Mouse (Mus musculus) midbrain, embryonic 11.5 days (tissue): Measurements from ENCODE around the gene Igf2r. TPM values are rescaled to one million over a fixed set of nuclear protein-coding genes. Genes with fewer than 3 reads are reported as not detected.

Source experiments
- ATAC-seq: fragments of 200-750 bp; cut with Nextera tagmentation; 2 replicates; pipeline ENCODE4 v1.8.0; 2017; ENCODE audit warnings: moderate TSS enrichment, moderate library complexity; ENCODE audit not compliant: low FRiP score
- DNase-seq: peaks from one replicate; pipeline ENCODE4 v3.0.0; 2015; ENCODE audit warnings: low spot score; ENCODE audit errors: missing footprints
- H3K27ac ChIP-seq: fragments of 300-500 bp; sonication (generic); 2 replicates; pipeline ENCODE4 v1.5.1; 2014; ENCODE audit warnings: low read depth, low read length
- H3K27me3 ChIP-seq: fragments of 300-500 bp; sonication (generic); 2 replicates; pipeline ENCODE4 v1.6.1; 2014; ENCODE audit warnings: mild to moderate bottlenecking, low read length, moderate library complexity, mixed read lengths; ENCODE audit not compliant: control insufficient read depth, insufficient read depth
- H3K36me3 ChIP-seq: fragments of 300-500 bp; sonication (generic); 2 replicates; pipeline ENCODE4 v1.6.1; 2014; ENCODE audit warnings: mild to moderate bottlenecking, low read length, moderate library complexity, mixed read lengths; ENCODE audit not compliant: control insufficient read depth, insufficient read depth
- H3K4me1 ChIP-seq: fragments of 300-500 bp; sonication (generic); 2 replicates; pipeline ENCODE4 v1.6.1; 2014; ENCODE audit warnings: low read length; ENCODE audit not compliant: control insufficient read depth, insufficient read depth
- H3K4me2 ChIP-seq: fragments of 300-500 bp; sonication (generic); 2 replicates; pipeline ENCODE4 v1.6.1; 2014; ENCODE audit warnings: mild to moderate bottlenecking, moderate library complexity
- H3K4me3 ChIP-seq: fragments of 300-500 bp; sonication (generic); 2 replicates; pipeline ENCODE4 v1.5.1; 2014; ENCODE audit warnings: low read depth, low read length
- H3K9ac ChIP-seq: fragments of 300-500 bp; sonication (generic); 2 replicates; pipeline ENCODE4 v1.6.1; 2014; ENCODE audit warnings: low read length
- H3K9me3 ChIP-seq: fragments of 300-500 bp; sonication (generic); 2 replicates; pipeline ENCODE4 v1.6.1; 2016; ENCODE audit warnings: low read length; ENCODE audit not compliant: control insufficient read depth
- WGBS: fragments of 180-500 bp; shearing (Covaris S2); extraction: QIAGEN DNeasy Blood & Tissue Kit; methylation state at CpG from one replicate; pipeline ENCODE4 v1.1.7; 2014; 5-methylcytosine and 5-hydroxymethylcytosine counted together
- polyA plus RNA-seq: library from polyadenylated mRNA; unstranded; fragments of >200 nt; fragmentation: Nextera tagmentation; extraction: Ambion mirVana; gene quantifications from 2 replicates; pipeline ENCODE4 v1.2.1, GENCODE M21; 2014

Igf2r gene
- polyA plus RNA-seq, 1 experiment from 2014 or later, result 14.9 TPM

GRCm38 (mm10) chr17:12659233-12659632 lies 110.2 kb downstream of the Igf2r start:
- Histone ChIP-seq H3K4me3 (no peak overlapping the region), H3K9me3 (no peaks in the 10 kb centered on the region), H3K4me1 (no peaks in the 10 kb centered on the region), H3K9ac (no peak overlapping the region), H3K27ac (no peak overlapping the region), H3K4me2 (no peak overlapping the region), H3K36me3 (no peaks in the 10 kb centered on the region), H3K27me3 (no peaks in the 10 kb centered on the region)
- DNase-seq (no peak), ATAC-seq (no peak)
- 91% methylated on average over 10 of the region's 10 CpGs for WGBS

DNA sequence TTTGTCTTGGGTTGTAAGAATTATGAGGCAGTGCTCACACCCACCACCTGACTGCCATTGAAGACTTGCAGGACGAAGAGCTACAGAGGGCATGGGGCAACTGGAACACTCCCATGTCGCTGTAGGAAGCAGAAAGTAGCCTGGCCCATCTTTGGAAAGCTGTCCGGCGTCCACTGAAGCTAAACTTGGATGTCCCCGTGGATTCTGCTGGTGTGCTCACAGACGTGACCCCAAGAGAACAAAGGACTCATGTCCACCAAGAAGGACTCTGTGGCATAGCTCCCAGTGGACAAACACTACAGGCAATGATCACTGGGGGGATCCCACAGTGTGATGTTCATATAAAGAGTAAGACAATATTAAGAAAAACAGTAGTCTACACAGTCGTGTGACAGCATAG lies 110.7 kb downstream of the Igf2r start:
- Histone ChIP-seq H3K4me3 (no peak overlapping the region), H3K4me1 (no peaks in the 10 kb centered on the region), H3K27me3 (no peaks in the 10 kb centered on the region), H3K36me3 (no peaks in the 10 kb centered on the region), H3K9ac (no peak overlapping the region), H3K9me3 (no peaks in the 10 kb centered on the region), H3K27ac (no peak overlapping the region), H3K4me2 (no peak overlapping the region)
- ATAC-seq (no peak), DNase-seq (no peak)
- 83% methylated on average over 7 of the region's 7 CpGs for WGBS

DNA sequence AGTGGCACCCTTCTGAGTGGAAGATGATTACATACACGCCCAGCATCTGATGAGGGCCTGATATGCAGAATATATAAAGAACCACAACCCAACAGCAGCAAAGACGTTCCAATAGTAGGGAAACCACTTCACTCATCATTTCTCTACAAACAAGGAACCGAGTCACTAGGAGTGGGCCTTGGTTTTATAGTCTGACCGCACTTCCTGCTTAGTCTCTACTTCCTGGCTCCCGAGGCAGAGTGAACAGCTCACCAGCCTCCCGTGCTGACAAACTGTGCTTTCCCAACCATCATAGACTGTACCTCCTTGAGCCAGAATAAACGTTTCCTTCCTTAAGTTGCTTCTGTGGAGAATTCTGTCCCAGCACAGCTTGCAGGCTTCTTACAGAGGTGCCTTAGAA lies 113.6 kb downstream of the Igf2r start:
- Histone ChIP-seq H3K27me3 (no peaks in the 10 kb centered on the region), H3K9me3 (no peaks in the 10 kb centered on the region), H3K4me3 (no peak overlapping the region), H3K4me2 (no peak overlapping the region), H3K36me3 (no peaks in the 10 kb centered on the region), H3K27ac (no peak overlapping the region), H3K9ac (no peak overlapping the region), H3K4me1 (no peaks in the 10 kb centered on the region)
- ATAC-seq, result no peak
- DNase-seq, result no peak
- 84% methylated on average over 7 of the region's 7 CpGs for WGBS

- WGBS, result 78% methylated on average over 3 of the region's 3 CpGs
- no peak overlapping the region for H3K4me2 ChIP-seq
These were observed 115.4 kb downstream of the Igf2r start for GRCm38 (mm10) chr17:12654061-12654460.

DNA sequence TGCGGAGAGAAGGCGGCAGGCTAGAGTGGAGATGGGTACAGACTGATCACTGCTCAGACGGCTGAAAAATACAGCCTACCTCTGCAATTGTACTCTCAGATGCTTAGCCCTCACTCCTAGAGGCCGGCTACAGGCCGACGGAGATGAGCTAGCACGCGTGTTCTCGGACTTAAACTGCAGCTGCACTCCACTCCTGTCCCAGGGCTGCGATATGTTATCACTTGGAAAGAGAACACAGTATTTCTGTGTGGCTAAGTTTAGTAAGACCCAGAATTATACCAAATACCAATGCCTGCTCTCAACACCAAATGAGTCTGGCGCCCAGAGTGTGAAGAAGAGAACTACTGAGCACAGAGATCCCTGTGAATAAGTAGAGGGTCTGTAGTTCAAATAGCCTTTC lies 116.9 kb downstream of the Igf2r start:
- 90% methylated on average over 11 of the region's 11 CpGs for WGBS
- ATAC-seq, result no peak
- Histone ChIP-seq H3K4me3 (no peak overlapping the region), H3K9me3 (no peaks in the 10 kb centered on the region), H3K9ac (no peak overlapping the region), H3K4me1 (no peaks in the 10 kb centered on the region), H3K36me3 (no peaks in the 10 kb centered on the region), H3K27me3 (no peaks in the 10 kb centered on the region), H3K4me2 (no peak overlapping the region), H3K27ac (no peak overlapping the region)
- no peak for DNase-seq

More at GRCm38 (mm10) chr17:12654061-12654460, 115.4 kb downstream of the Igf2r start:
- no peak for ATAC-seq
- Histone ChIP-seq H3K9ac (no peak overlapping the region), H3K4me1 (no peaks in the 10 kb centered on the region), H3K36me3 (no peaks in the 10 kb centered on the region), H3K27me3 (no peaks in the 10 kb centered on the region), H3K9me3 (no peaks in the 10 kb centered on the region), H3K27ac (no peak overlapping the region), H3K4me3 (no peak overlapping the region)
- no peak for DNase-seq

- Histone ChIP-seq H3K4me3 (no peak overlapping the region), H3K9ac (no peak overlapping the region), H3K9me3 (no peaks in the 10 kb centered on the region), H3K4me1 (no peaks in the 10 kb centered on the region), H3K36me3 (no peaks in the 10 kb centered on the region), H3K4me2 (no peak overlapping the region), H3K27ac (no peak overlapping the region), H3K27me3 (no peaks in the 10 kb centered on the region)
- 82% methylated on average over 5 of the region's 5 CpGs for WGBS
- no peak for ATAC-seq
- DNase-seq, result no peak
These were observed 124.0 kb downstream of the Igf2r start for GRCm38 (mm10) chr17:12645461-12645860.

DNA sequence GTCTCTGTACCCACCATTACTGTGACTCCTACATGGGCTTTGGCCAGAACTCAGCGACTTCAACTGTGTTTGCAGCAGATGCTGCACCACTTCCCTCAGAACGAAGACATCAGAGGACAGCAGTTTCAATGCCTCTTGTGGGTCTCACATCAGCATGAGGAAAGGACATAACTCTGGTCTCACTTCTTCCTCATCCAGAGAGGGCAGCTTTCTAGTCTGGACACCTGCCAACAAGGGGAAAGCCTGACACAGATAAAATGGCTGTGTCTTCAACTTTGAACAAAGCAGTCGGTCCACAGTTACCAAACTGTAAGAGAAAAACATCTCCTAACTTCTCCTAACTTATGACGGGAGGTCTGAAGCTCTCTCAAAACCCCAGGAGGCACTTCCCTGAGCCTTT lies 128.4 kb downstream of the Igf2r start:
- Histone ChIP-seq H3K9me3 (peaks cover 2% of the 10 kb centered on the region; the same call in 1 of the 2 replicates), H3K4me2 (no peak overlapping the region), H3K36me3 (no peaks in the 10 kb centered on the region), H3K27ac (no peak overlapping the region), H3K4me1 (no peaks in the 10 kb centered on the region), H3K9ac (no peak overlapping the region), H3K27me3 (no peaks in the 10 kb centered on the region), H3K4me3 (no peak overlapping the region)
- 75% methylated on average over 4 of the region's 4 CpGs for WGBS
- ATAC-seq (no peak), DNase-seq (no peak)

- H3K27me3 ChIP-seq, result no peaks in the 10 kb centered on the region
- DNase-seq (no peak), ATAC-seq (no peak)
- no peak overlapping the region for H3K9ac ChIP-seq
- no peak overlapping the region for H3K4me2 ChIP-seq
- H3K9me3 ChIP-seq, result peaks cover 2% of the 10 kb centered on the region; the same call in 1 of the 2 replicates
- 88% methylated on average over 3 of the region's 3 CpGs for WGBS
- no peak overlapping the region for H3K27ac ChIP-seq
- no peaks in the 10 kb centered on the region for H3K36me3 ChIP-seq
- no peaks in the 10 kb centered on the region for H3K4me1 ChIP-seq
- H3K4me3 ChIP-seq, result no peak overlapping the region
These were observed 129.9 kb downstream of the Igf2r start for GRCm38 (mm10) chr17:12639585-12639984.

- Histone ChIP-seq H3K36me3 (no peaks in the 10 kb centered on the region), H3K9me3 (peaks cover 2% of the 10 kb centered on the region; the same call in 1 of the 2 replicates), H3K27ac (no peak overlapping the region), H3K4me2 (no peak overlapping the region), H3K4me1 (no peaks in the 10 kb centered on the region), H3K9ac (no peak overlapping the region), H3K4me3 (no peak overlapping the region), H3K27me3 (no peaks in the 10 kb centered on the region)
- DNase-seq (no peak), ATAC-seq (no peak)
- WGBS, result 75% methylated on average over 4 of the region's 4 CpGs
These were observed 134.7 kb downstream of the Igf2r start for GRCm38 (mm10) chr17:12634814-12635213.
